Mouse (Mus musculus) thymus, adult 18-20 months (tissue): ENCODE results near the gene Zfp667.

ENCODE experiments used
- DNase-seq, 2 experiments: peaks; one replicate each; pipeline ENCODE4 v3.0.0; 2022; ENCODE audit warnings: mixed read lengths in 2 of 2

The Zfp667 gene

GRCm38 (mm10) chr7:6330458-6331232, 44.3 kb downstream of the Zfp667 start:
- DNase-seq = no peak

GRCm38 (mm10) chr7:6331233-6331956, 45.0 kb downstream of the Zfp667 start, which contains the start of gene Zfp583:
Gene Zfp583 (minus strand): TSS chr7:6331285.
- DNase-seq = peak; percentile 73 to 78

GRCm38 (mm10) chr7:6339865-6340264, 53.5 kb downstream of the Zfp667 start:
- no peak for DNase-seq

- DNase-seq = peak; percentile 9 to 10
These were observed 57.2 kb downstream of the Zfp667 start, which contains the start of gene Gm3854 for GRCm38 (mm10) chr7:6343501-6344071. Gene Gm3854 (plus strand): TSS chr7:6343759.

- DNase-seq = no peak
These were observed 57.7 kb downstream of the Zfp667 start for GRCm38 (mm10) chr7:6344124-6344523.
